Mouse (Mus musculus) lung, postnatal 0 days (tissue): ENCODE measurements around the gene Camta1.

Source experiments
- CTCF ChIP-seq: IDR thresholded peaks from 2 replicates; pipeline ENCODE4 v1.5.1; 2016; ENCODE audit warnings: antibody characterized with exemption, mild to moderate bottlenecking
- EP300 ChIP-seq: IDR thresholded peaks from 2 replicates; pipeline ENCODE4 v1.6.1; 2016; ENCODE audit warnings: antibody characterized with exemption, mild to moderate bottlenecking, control low read depth

DNA sequence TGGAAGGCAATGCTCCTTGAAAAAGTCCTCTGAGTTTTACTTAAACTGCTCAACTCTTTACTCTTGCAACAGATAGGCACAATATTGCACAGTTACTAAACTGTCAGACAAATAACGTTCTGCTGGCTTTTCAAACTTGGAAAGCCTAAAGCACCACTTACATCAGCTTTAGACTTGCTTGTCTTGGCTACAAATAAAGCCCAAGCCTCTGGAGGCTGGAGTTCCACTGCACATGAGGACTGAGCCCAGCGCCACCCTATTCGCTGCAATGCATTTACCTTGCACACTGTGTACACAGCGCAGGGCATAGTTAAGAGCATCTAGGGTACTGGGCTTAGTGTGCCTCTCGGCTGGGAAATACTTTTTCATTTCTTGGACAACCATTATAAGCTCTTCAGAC, 818.4 kb downstream of the Camta1 start:
- TF ChIP-seq CTCF (no peak), EP300 (0 out of 2 replicates have a peak, but pooled peaks have one; percentile 52)
